Mouse (Mus musculus) hematopoietic stem cell, adult 5-6 weeks (primary cell): ENCODE measurements around the gene Olfr800. TPM values are rescaled to one million over a fixed set of nuclear protein-coding genes. Genes with fewer than 3 reads are reported as not detected.

Source experiments
- ATAC-seq, 2 experiments: fragments of 125-278 bp in 1 of 2; replicated peaks in 1 of 2; 2 replicates each; pipeline ENCODE4 v1.8.0; 2016 to 2017; ENCODE audit warnings: inconsistent platforms in 2 of 2, mild to moderate bottlenecking in 2 of 2, moderate number of reproducible peaks in 2 of 2, low read depth in 1 of 2, moderate TSS enrichment in 1 of 2; ENCODE audit not compliant: low FRiP score in 2 of 2, poor library complexity in 2 of 2, severe bottlenecking in 2 of 2, insufficient read depth in 1 of 2, low TSS enrichment in 1 of 2
- total RNA-seq: library from RNA; stranded (forward); fragments of 172-1452, 232-1000 nt; gene quantifications from 2 replicates; pipeline ENCODE4 v1.2.3, GENCODE M21; 2017

The Olfr800 gene
- 0.25 TPM in 1 of 2 replicates, not detected in the other for total RNA-seq

GRCm38 (mm10) chr10:129657394-129657793 lies at the start of gene Olfr800:
Gene Olfr800 (plus strand): TSS chr10:129657694.
- ATAC-seq: no peak

GRCm38 (mm10) chr10:129612470-129612869 lies 45.0 kb upstream of the Olfr800 start, which contains the start of gene Olfr796:
Gene Olfr796 (minus strand): TSS chr10:129612570.
- ATAC-seq: no peak

GRCm38 (mm10) chr10:129621724-129622123 lies 35.8 kb upstream of the Olfr800 start:
- no peak for ATAC-seq

- ATAC-seq: no peak
These were observed 34.2 kb upstream of the Olfr800 start for GRCm38 (mm10) chr10:129623251-129623650.

GRCm38 (mm10) chr10:129627834-129628233 lies 29.7 kb upstream of the Olfr800 start, which contains the start of gene Olfr798:
Gene Olfr798 (minus strand): TSS chr10:129627934.
- no peak for ATAC-seq

- no peak for ATAC-seq
These were observed 20.3 kb upstream of the Olfr800 start, which contains the start of gene Olfr799 for GRCm38 (mm10) chr10:129637184-129637583. Gene Olfr799 (plus strand): TSS chr10:129637484.

- no peak for ATAC-seq
These were observed 5.7 kb upstream of the Olfr800 start for GRCm38 (mm10) chr10:129651763-129652162.

GRCm38 (mm10) chr10:129673765-129674164 lies 16.3 kb downstream of the Olfr800 start, which contains the start of gene Olfr801:
Gene Olfr801 (minus strand): TSS chr10:129673865.
- ATAC-seq: no peak

- ATAC-seq: no peak
These were observed 30.6 kb downstream of the Olfr800 start, which contains the start of gene Olfr802 for GRCm38 (mm10) chr10:129688069-129688468. Gene Olfr802 (minus strand): TSS chr10:129688169.

- ATAC-seq: no peak
These were observed 36.7 kb downstream of the Olfr800 start, which contains the start of gene Olfr803 for GRCm38 (mm10) chr10:129694186-129694585. Gene Olfr803 (minus strand): TSS chr10:129694286.

GRCm38 (mm10) chr10:129702910-129703309 lies 45.4 kb downstream of the Olfr800 start, which contains the start of gene Olfr804:
Gene Olfr804 (plus strand): TSS chr10:129703210.
- ATAC-seq: no peak

Other genes starting within 250 kb of the Olfr800 start
- gene Olfr786, start 230.4 kb upstream of the Olfr800 start, total RNA-seq: not detected in 2 replicates
- gene Olfr787, start 195.8 kb upstream of the Olfr800 start, total RNA-seq: not detected in 2 replicates
- not detected in 2 replicates for gene Olfr788, start 186.7 kb upstream of the Olfr800 start, total RNA-seq
- not detected in 2 replicates for gene Olfr789, start 172.9 kb upstream of the Olfr800 start, total RNA-seq
- not detected in 2 replicates for gene Olfr790, start 159.2 kb upstream of the Olfr800 start, total RNA-seq
- not detected in 2 replicates for gene Olfr791, start 135.9 kb upstream of the Olfr800 start, total RNA-seq
- gene Olfr792, start 118.5 kb upstream of the Olfr800 start, total RNA-seq: not detected in 2 replicates
- not detected in 2 replicates for gene Olfr794, start 90.0 kb upstream of the Olfr800 start, total RNA-seq
- gene Olfr796, start 45.1 kb upstream of the Olfr800 start, total RNA-seq: not detected in 2 replicates
- not detected in 2 replicates for gene Olfr798, start 29.8 kb upstream of the Olfr800 start, total RNA-seq
- not detected in 2 replicates for gene Olfr799, start 20.2 kb upstream of the Olfr800 start, total RNA-seq
- not detected in 2 replicates for gene Olfr801, start 16.2 kb downstream of the Olfr800 start, total RNA-seq
- gene Olfr802, start 30.5 kb downstream of the Olfr800 start, total RNA-seq: not detected in 2 replicates
- gene Olfr803, start 36.6 kb downstream of the Olfr800 start, total RNA-seq: not detected in 2 replicates
- gene Olfr804, start 45.5 kb downstream of the Olfr800 start, total RNA-seq: not detected in 2 replicates
- gene Olfr805, start 71.7 kb downstream of the Olfr800 start, total RNA-seq: not detected in 2 replicates
- gene Olfr806, start 84.2 kb downstream of the Olfr800 start, total RNA-seq: not detected in 2 replicates
- gene Olfr807, start 100.1 kb downstream of the Olfr800 start, total RNA-seq: not detected in 2 replicates
- not detected in 2 replicates for gene Olfr808, start 107.8 kb downstream of the Olfr800 start, total RNA-seq
- gene Olfr809, start 116.9 kb downstream of the Olfr800 start, total RNA-seq: not detected in 2 replicates
- not detected in 2 replicates for gene Olfr810, start 137.2 kb downstream of the Olfr800 start, total RNA-seq
- not detected in 2 replicates for gene Olfr811, start 146.7 kb downstream of the Olfr800 start, total RNA-seq
- gene Olfr812, start 188.4 kb downstream of the Olfr800 start, total RNA-seq: not detected in 2 replicates
- gene Olfr813, start 197.7 kb downstream of the Olfr800 start, total RNA-seq: not detected in 2 replicates
- not detected in 2 replicates for gene Olfr814, start 222.2 kb downstream of the Olfr800 start, total RNA-seq
- not detected in 2 replicates for gene Olfr815, start 248.2 kb downstream of the Olfr800 start, total RNA-seq